Mouse (Mus musculus) hindbrain, embryonic 15.5 days (tissue): ENCODE measurements at regions not wholly inside any gene's neighbourhood (a gene's known extent, or its start where the extent isn't known, plus 50 kb on each side); places are given as distances from the start of the nearest gene placed in this dataset.

ENCODE experiments used
- ATAC-seq: fragments of 200-750 bp; cut with Nextera tagmentation; 2 replicates; pipeline ENCODE4 v1.8.0; 2017; ENCODE audit warnings: low read depth, moderate number of reproducible peaks, moderate TSS enrichment; ENCODE audit not compliant: low FRiP score
- H3K27ac ChIP-seq: fragments of 300-500 bp; sonication (generic); replicated peaks from 2 replicates; pipeline ENCODE4 v1.5.1; 2015; ENCODE audit warnings: mild to moderate bottlenecking, inconsistent platforms
- H3K27me3 ChIP-seq: fragments of 300-500 bp; sonication (generic); 2 replicates; pipeline ENCODE4 v1.6.1; 2015; ENCODE audit warnings: control low read depth, inconsistent platforms
- H3K36me3 ChIP-seq: fragments of 300-500 bp; sonication (generic); 2 replicates; pipeline ENCODE4 v1.6.1; 2015; ENCODE audit warnings: control low read depth, inconsistent platforms
- H3K4me1 ChIP-seq: fragments of 300-500 bp; sonication (generic); replicated peaks from 2 replicates; pipeline ENCODE4 v1.6.1; 2015; ENCODE audit warnings: control low read depth, inconsistent platforms
- H3K4me2 ChIP-seq: fragments of 300-500 bp; sonication (generic); 2 replicates; pipeline ENCODE4 v1.6.1; 2015; ENCODE audit warnings: moderate library complexity, mild to moderate bottlenecking, inconsistent platforms
- H3K4me3 ChIP-seq: fragments of 300-500 bp; sonication (generic); 2 replicates; pipeline ENCODE4 v1.5.1; 2015; ENCODE audit warnings: mild to moderate bottlenecking, inconsistent platforms
- H3K9ac ChIP-seq: fragments of 300-500 bp; sonication (generic); 2 replicates; pipeline ENCODE4 v1.6.1; 2015; ENCODE audit warnings: inconsistent platforms
- H3K9me3 ChIP-seq: fragments of 300-500 bp; sonication (generic); 2 replicates; pipeline ENCODE4 v1.6.1; 2016; ENCODE audit warnings: control low read depth, inconsistent platforms
- WGBS: fragments of 180-500 bp; shearing (Covaris S2); methylation state at CpG from one replicate; pipeline ENCODE4 v1.1.7; 2015; 5-methylcytosine and 5-hydroxymethylcytosine counted together

DNA sequence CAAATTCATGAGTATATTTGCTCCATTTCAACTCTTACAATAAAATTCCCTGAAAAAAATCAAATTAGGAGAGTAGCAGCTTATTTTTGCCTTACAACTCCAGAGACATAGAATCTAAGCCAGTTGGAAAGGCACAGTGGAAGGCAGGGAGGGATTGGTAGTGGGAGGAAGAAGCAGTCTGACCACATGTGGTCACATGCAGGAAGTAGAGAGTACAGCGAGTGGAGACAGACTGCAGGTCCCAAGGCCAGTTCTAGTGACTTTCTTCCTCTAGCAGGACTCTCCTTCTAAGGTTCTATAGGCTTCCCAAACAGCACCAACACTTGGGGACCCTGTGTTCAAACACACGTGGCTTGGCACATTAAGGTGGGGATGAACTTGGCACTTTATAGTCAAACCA lies 245.6 kb upstream of the Adgrl4 start:
- no peaks in the 10 kb centered on the region for H3K36me3 ChIP-seq
- 79% methylated on average over 2 of the region's 2 CpGs for WGBS
- H3K4me1 ChIP-seq, result no peaks in the 10 kb centered on the region
- H3K9me3 ChIP-seq, result no peaks in the 10 kb centered on the region
- no peaks in the 10 kb centered on the region for H3K27me3 ChIP-seq
- H3K27ac ChIP-seq, result no peak overlapping the region
- H3K9ac ChIP-seq, result no peak overlapping the region
- H3K4me2 ChIP-seq, result no peak overlapping the region
- H3K4me3 ChIP-seq, result no peak overlapping the region
- ATAC-seq, result no peak

DNA sequence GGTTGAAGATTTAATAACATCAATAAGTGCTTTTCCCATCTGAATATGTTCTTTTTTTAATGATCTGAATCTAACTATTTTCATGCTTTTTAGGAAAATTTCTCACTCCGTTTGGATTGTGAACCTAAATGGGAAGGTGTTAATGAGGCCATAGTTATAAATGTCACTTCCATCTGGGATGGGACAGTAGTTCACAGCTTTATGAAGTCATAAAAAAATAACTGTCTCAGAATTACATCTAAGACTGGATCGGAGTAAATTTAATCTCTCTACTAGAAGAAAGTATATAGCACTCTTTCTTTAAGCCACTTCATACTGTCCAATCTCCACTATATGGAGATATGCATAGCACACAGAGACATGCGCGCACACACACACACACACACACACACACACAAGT lies 226.7 kb upstream of the Adgrl4 start:
- no peak overlapping the region for H3K9ac ChIP-seq
- H3K4me2 ChIP-seq, result no peak overlapping the region
- ATAC-seq, result no peak
- no peak overlapping the region for H3K4me3 ChIP-seq
- no peak overlapping the region for H3K27ac ChIP-seq
- H3K27me3 ChIP-seq, result no peaks in the 10 kb centered on the region
- no peaks in the 10 kb centered on the region for H3K9me3 ChIP-seq
- H3K36me3 ChIP-seq, result no peaks in the 10 kb centered on the region
- no peaks in the 10 kb centered on the region for H3K4me1 ChIP-seq
- WGBS, result 83% methylated on average over 4 of the region's 4 CpGs

DNA sequence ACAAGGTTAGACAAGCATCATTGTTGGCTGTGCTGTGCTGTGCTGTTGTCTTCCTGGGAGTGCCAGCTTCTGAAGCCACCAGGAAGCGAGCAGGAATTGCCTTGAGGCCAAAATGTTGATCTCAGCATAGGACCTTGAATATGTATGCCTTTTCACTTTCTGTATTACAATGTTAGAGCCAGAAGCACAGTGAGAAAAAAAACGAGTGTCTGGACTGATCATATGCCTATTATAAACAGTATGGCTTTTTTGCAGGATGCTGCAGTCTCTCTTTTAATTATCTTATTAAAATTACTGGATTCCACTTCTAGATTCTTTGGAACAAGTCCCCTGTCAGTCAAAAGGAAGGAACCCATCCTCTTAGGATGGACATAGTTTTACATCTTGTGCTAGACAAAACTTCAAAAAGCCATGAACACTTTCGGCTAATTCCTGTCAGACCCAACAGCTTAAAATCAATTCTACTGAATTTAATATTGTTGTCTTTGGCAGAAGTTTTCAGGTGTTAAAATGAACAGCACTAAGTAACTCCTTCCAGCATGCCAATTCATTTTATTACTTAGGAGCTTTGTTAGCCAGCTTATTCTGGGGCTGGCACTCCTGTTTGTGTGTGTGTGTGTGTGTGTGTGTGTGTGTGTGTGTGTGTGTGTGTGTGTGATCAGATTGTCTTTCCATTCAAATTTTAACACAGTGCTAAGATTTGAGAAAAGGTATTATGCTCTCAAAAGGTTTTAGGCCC lies 220.8 kb upstream of the Adgrl4 start:
- H3K9ac ChIP-seq, result no peak overlapping the region
- ATAC-seq, result no peak
- H3K9me3 ChIP-seq, result no peaks in the 10 kb centered on the region
- no peak overlapping the region for H3K4me3 ChIP-seq
- 70% methylated on average over 3 of the region's 3 CpGs for WGBS
- H3K27me3 ChIP-seq, result no peaks in the 10 kb centered on the region
- H3K36me3 ChIP-seq, result no peaks in the 10 kb centered on the region
- H3K4me2 ChIP-seq, result no peak overlapping the region
- H3K4me1 ChIP-seq, result no peaks in the 10 kb centered on the region
- no peak overlapping the region for H3K27ac ChIP-seq

DNA sequence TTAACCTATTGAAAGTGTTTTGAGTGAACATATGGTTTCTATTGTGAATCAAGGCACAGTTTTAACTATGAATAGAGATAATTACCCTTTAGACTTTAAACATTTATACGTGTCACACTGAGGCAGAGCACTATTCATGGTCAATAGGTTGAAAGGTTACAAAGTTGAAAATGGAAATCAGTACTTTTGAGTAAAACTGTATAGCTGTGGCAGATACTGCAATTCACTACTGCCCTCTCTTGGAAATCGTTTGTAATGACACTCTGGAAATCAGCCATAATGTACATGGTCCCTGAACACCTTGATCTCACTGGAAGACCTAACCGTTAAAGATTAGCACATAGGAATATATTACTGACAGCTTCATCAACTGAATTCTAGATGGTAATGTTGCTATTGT lies 215.3 kb upstream of the Adgrl4 start:
- Histone ChIP-seq H3K4me3 (no peak overlapping the region), H3K27me3 (no peaks in the 10 kb centered on the region), H3K4me1 (no peaks in the 10 kb centered on the region), H3K4me2 (no peak overlapping the region), H3K36me3 (no peaks in the 10 kb centered on the region), H3K9ac (no peak overlapping the region), H3K27ac (no peak overlapping the region), H3K9me3 (no peaks in the 10 kb centered on the region)
- no peak for ATAC-seq
- WGBS, result 10% methylated on average over 3 of the region's 3 CpGs

DNA sequence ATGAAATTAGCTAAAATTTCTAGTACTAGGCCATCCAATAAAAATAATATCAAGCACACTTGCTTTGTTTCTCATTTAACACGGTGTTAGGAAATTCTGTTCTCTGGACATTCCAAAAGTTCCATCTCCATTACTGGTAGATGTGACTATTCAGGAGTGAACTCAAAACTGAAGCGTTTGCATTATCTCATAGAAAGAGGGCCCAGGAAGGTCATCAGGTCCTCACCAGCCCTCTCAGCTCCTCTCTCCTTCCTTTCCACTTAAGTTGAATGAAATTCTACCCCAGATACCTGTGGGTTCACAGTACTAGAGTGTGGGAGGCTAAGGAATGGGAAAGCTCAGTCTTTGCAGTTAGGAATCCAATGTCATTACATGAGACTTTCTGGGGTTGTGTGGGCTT lies 185.2 kb upstream of the Adgrl4 start:
- Histone ChIP-seq H3K9ac (no peak overlapping the region), H3K4me2 (no peak overlapping the region), H3K4me3 (no peak overlapping the region), H3K27ac (no peak overlapping the region), H3K9me3 (no peaks in the 10 kb centered on the region), H3K27me3 (no peaks in the 10 kb centered on the region), H3K4me1 (no peaks in the 10 kb centered on the region), H3K36me3 (no peaks in the 10 kb centered on the region)
- ATAC-seq, result no peak
- WGBS, result 85% methylated on average over 2 of the region's 2 CpGs

DNA sequence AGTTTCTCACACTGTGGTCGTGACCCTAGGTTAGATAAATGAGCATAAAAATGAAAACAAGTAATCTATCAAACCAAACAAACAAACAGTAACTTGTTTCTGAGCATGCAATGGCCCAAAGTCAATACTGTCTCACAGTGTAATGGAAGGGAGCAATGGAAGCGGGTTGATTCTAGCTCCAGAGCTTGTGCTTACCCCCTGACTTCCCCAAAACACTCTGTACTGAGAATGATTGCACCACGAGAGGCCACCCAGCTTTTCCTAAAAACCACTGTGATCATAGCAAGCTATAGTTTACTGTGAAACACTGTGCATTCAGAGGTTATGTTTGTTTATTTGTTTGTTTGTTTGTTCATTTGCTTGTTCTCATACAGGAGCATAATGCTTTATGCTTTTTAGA lies 174.9 kb upstream of the Adgrl4 start:
- H3K9me3 ChIP-seq, result no peaks in the 10 kb centered on the region
- H3K27me3 ChIP-seq, result no peaks in the 10 kb centered on the region
- H3K9ac ChIP-seq, result no peak overlapping the region
- H3K27ac ChIP-seq, result no peak overlapping the region
- no peaks in the 10 kb centered on the region for H3K4me1 ChIP-seq
- no peak overlapping the region for H3K4me2 ChIP-seq
- ATAC-seq, result no peak
- no peak overlapping the region for H3K4me3 ChIP-seq
- H3K36me3 ChIP-seq, result no peaks in the 10 kb centered on the region
- WGBS, result 76% methylated on average over 3 of the region's 3 CpGs

DNA sequence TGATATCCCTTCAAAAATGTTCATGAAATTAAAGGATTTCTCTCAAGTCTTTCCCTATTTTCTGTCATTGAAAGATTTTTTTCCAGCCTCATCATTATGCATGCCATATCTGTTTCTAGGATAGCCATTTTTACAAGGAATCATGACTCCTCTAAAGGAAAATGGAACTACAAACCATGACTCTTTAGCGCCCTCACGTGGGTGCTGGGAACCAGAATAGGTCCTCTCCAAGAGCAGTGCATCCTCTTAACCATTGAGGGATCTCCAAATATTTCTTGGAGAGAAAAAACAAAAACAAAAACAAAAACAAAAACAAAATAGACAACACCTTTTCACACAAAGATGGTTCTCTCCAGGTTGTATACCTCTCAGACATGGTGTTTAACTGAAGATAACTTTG lies 172.0 kb upstream of the Adgrl4 start:
- ATAC-seq, result no peak
- no peak overlapping the region for H3K27ac ChIP-seq
- no peak overlapping the region for H3K4me2 ChIP-seq
- H3K9me3 ChIP-seq, result no peaks in the 10 kb centered on the region
- 31% methylated on average over 2 of the region's 2 CpGs for WGBS
- no peak overlapping the region for H3K4me3 ChIP-seq
- no peaks in the 10 kb centered on the region for H3K36me3 ChIP-seq
- no peak overlapping the region for H3K9ac ChIP-seq
- H3K4me1 ChIP-seq, result no peaks in the 10 kb centered on the region
- H3K27me3 ChIP-seq, result no peaks in the 10 kb centered on the region

DNA sequence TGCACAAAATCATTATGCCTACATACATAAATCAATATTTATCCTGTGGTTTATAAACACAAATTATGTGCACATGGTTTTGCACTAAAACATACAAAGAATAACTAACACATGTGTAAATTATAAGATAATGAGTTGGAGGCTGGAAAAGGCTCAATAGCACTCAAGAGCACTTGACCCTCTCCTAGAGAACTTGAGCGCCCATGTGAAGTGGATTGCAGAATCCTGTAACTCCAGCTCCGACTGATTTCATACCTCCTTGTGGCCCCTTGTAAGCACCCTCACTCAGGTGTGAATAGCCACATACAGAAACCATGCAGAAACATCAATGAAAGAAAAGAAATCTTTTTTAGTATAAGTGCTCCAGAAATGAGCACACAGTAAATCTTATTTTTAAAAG lies 168.2 kb upstream of the Adgrl4 start:
- Histone ChIP-seq H3K4me2 (no peak overlapping the region), H3K36me3 (no peaks in the 10 kb centered on the region), H3K9me3 (no peaks in the 10 kb centered on the region), H3K27me3 (no peaks in the 10 kb centered on the region), H3K27ac (no peak overlapping the region), H3K4me1 (no peaks in the 10 kb centered on the region), H3K9ac (no peak overlapping the region), H3K4me3 (no peak overlapping the region)
- WGBS, result 90% methylated on average over 2 of the region's 2 CpGs
- no peak for ATAC-seq

DNA sequence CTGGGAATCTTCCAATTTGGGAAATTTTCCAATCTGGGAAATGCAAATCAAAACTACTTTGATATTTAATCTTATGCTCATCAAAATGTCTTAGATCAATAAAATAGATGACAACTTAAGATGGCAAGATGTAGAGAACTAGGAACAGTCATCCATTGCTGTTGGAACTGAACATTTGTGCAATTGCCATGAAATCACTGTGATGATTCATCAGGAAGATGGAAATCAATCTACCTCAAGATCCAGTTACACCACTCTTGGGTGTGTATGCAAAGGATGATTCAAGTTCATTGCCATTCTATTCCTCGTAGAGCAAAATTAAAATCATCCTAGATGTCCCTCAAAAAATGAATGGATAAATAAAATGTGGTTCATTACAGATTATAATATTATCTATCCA lies 153.9 kb upstream of the Adgrl4 start:
- WGBS, result 93% methylated on average over 1 of the region's 1 CpGs
- no peaks in the 10 kb centered on the region for H3K9me3 ChIP-seq

DNA sequence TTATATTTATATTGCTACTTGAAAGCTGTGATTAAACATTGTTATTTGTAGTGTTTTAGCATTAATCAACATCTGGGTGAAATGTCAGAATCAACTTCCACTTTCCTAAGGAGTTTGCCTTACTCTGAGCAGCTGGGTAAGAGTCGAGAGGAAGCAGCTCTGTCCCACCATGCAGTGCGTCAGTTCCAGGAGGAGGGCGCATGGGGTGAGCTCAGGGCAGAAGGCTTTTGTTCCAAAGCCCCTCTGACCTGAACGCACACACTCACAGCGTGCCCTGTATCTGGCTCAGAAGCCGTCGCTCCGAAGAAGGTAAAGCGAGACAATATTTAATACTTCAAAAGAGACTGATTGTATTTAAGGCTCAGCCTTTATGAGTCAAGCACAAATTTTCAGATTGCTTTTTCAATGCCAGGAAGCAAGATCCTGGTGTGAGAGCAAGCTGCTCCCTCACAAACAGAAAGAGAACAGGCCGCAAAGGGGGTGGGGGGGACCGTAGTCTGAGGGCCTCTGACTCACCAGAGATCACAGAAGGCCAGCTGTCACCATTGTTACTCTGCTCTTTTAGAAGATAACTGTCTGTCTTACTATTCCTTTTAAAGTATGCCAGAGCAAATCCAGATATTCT lies 143.6 kb upstream of the Adgrl4 start:
- Histone ChIP-seq H3K4me1 (peaks cover 7% of the 10 kb centered on the region; the same call in 1 of the 2 replicates), H3K9ac (no peak overlapping the region), H3K9me3 (no peaks in the 10 kb centered on the region), H3K27ac (no peak overlapping the region; the same call in 1 of the 2 replicates), H3K4me2 (no peak overlapping the region), H3K4me3 (no peak overlapping the region), H3K27me3 (no peaks in the 10 kb centered on the region), H3K36me3 (no peaks in the 10 kb centered on the region)
- 15% methylated on average over 11 of the region's 11 CpGs for WGBS
- peak; percentile 73 for ATAC-seq

More for the DNA sequence above, 153.9 kb upstream of the Adgrl4 start:
- no peak overlapping the region for H3K4me3 ChIP-seq
- no peak overlapping the region for H3K9ac ChIP-seq
- no peak for ATAC-seq
- H3K27me3 ChIP-seq, result no peaks in the 10 kb centered on the region
- no peak overlapping the region for H3K27ac ChIP-seq
- H3K4me2 ChIP-seq, result no peak overlapping the region
- H3K36me3 ChIP-seq, result no peaks in the 10 kb centered on the region
- no peaks in the 10 kb centered on the region for H3K4me1 ChIP-seq

DNA sequence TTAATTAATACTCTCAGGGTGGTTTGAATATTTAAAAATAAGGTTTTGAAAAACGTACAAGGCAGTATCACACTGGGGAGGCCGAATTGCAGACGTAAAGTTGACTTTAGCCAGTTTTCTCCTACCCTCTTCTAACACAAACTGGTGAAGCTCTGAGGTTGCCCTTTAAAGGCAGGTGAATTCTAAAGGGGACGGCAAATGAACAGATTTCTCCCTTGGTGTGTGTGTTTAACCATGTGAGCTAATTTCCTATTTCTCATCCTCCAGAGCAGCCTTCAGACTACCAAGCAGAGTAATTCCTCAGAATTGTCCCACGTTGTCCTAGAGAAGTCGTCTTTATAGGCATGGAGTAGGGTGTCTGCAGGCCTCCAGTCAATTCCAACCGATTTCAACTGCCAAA lies 143.1 kb upstream of the Adgrl4 start:
- Histone ChIP-seq H3K27me3 (no peaks in the 10 kb centered on the region), H3K9ac (no peak overlapping the region), H3K4me1 (peaks cover 7% of the 10 kb centered on the region; the same call in 1 of the 2 replicates), H3K36me3 (no peaks in the 10 kb centered on the region), H3K9me3 (no peaks in the 10 kb centered on the region), H3K4me3 (no peak overlapping the region), H3K27ac (no peak overlapping the region), H3K4me2 (no peak overlapping the region)
- no peak for ATAC-seq
- 61% methylated on average over 7 of the region's 7 CpGs for WGBS

DNA sequence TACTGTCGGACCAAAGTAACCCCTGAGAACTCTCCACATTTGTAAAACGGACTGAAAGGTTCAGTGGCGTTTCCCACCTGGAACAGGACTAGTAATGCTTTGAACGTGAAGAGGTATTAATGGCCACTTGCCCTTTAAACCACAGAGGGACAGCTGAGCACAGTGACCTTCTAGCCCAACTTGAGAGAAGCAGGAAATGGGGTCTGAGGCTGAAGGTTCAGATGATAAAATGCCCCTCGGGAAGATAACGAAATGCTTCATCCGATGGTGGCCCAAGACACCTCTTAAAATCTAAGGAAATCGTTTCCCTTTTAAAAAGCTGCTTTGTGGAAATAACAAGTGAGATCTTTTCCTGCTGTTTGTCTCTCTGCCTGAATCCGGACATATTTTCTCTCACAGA lies 142.7 kb upstream of the Adgrl4 start:
- Histone ChIP-seq H3K36me3 (no peaks in the 10 kb centered on the region), H3K27ac (no peak overlapping the region), H3K4me2 (no peak overlapping the region), H3K4me3 (no peak overlapping the region), H3K9me3 (no peaks in the 10 kb centered on the region), H3K27me3 (no peaks in the 10 kb centered on the region), H3K9ac (no peak overlapping the region), H3K4me1 (peaks cover 7% of the 10 kb centered on the region; the same call in 1 of the 2 replicates)
- no peak for ATAC-seq
- WGBS, result 78% methylated on average over 9 of the region's 9 CpGs

DNA sequence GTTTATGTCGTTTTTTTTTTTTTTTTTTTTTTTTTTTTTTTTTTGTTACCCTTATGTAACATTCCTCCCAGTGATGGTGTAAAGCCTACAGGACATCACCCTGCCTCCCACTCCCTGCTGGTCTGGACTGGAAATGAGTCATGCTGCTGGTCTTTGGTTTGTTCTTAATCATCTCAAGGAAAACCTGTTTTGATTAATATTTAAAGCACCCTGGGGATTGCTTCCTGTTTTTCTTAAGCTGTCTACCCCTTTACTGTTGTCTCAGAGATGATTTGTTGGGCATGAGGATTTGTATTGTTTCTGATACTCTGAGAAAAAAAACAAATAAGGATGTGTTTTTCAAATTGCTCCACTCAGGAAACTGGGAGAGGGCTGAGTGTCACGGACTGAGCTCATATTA lies 139.4 kb upstream of the Adgrl4 start:
- H3K9ac ChIP-seq, result no peak overlapping the region
- 81% methylated on average over 2 of the region's 2 CpGs for WGBS
- no peaks in the 10 kb centered on the region for H3K9me3 ChIP-seq
- no peaks in the 10 kb centered on the region for H3K27me3 ChIP-seq
- ATAC-seq, result no peak
- H3K4me2 ChIP-seq, result no peak overlapping the region
- peaks cover 7% of the 10 kb centered on the region; the same call in 1 of the 2 replicates for H3K4me1 ChIP-seq
- no peak overlapping the region for H3K27ac ChIP-seq
- no peak overlapping the region for H3K4me3 ChIP-seq
- no peaks in the 10 kb centered on the region for H3K36me3 ChIP-seq
